Comparison of ENCODE assay signal across 24 mouse cellular contexts in the genomic region with DNA sequence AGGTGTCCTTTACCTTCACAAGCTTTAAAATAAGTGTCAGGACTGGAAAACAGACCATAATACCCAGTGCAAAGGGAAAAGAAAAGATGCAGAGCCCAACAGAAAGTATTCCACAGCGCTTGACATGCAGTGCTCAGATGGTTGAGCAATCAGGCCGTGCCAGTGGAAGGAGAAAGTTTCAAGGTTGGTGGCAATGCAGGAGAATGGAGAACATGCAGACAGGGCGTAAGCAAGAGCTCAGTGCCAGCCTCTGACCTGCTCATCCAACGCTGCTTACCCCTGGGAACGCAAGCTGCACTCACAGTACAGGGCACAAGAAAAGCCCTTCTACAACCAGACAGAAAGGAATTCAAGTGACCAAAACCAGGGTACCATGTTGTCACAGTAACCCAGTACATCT. TPM values are rescaled to one million over a fixed set of nuclear protein-coding genes. Genes with fewer than 3 reads are reported as not detected.
DNase-seq lines count a peak whose midpoint lies in the region; ATAC-seq and TF ChIP-seq lines count a peak whose summit lies in the region.
"Had no signal": no experiment of that assay in that cellular context is flagged by ENCODE, and none has a peak within 500 bp of the region (broad histone marks: within the 10 kb centered on the region; RNA-seq: fewer than 3 reads in every experiment).

No protein-coding gene starts in this region.

- no peaks in the 10 kb centered on the region for H3K9me3 ChIP-seq in liver, embryonic 13.5 days (replicated peaks)
- H3K9me3 ChIP-seq in liver, postnatal 0 days (ENCODE audit: low read length), result no peaks in the 10 kb centered on the region
- H3K9me3 ChIP-seq: embryonic facial prominence, embryonic 10.5 days; embryonic facial prominence, embryonic 13.5 days; forebrain, embryonic 12.5 days; forebrain, embryonic 15.5 days; heart, embryonic 12.5 days; heart, embryonic 15.5 days; hindbrain, embryonic 15.5 days had no signal

- 42% methylated on average over 5 of the region's 5 CpGs for WGBS in cerebellum, adult 2 months
- WGBS in liver, embryonic 13.5 days (ENCODE audit: insufficient replicate concordance), result 92% methylated on average over 5 of the region's 5 CpGs
- WGBS in liver, postnatal 0 days (ENCODE audit: insufficient replicate concordance), result 95% methylated on average over 5 of the region's 5 CpGs

- ATAC-seq in liver, embryonic 13.5 days (ENCODE audit: low read depth), result no peak
- ATAC-seq in liver, postnatal 0 days, result no peak
- ATAC-seq: activated CD4-positive, CD25-positive, alpha-beta regulatory T cell, adult 4 months; forebrain, embryonic 15.5 days; intestine, postnatal 0 days had no signal

- no peaks in the 10 kb centered on the region for H3K27me3 ChIP-seq in cerebellum, adult 2 months (ENCODE audit: control insufficient read depth, insufficient read depth, low read length)
- H3K27me3 ChIP-seq in liver, embryonic 13.5 days, result no peaks in the 10 kb centered on the region
- no peaks in the 10 kb centered on the region for H3K27me3 ChIP-seq in liver, postnatal 0 days (ENCODE audit: insufficient read depth, low read length)
- H3K27me3 ChIP-seq: embryonic facial prominence, embryonic 13.5 days; forebrain, embryonic 12.5 days; forebrain, embryonic 15.5 days; heart, embryonic 12.5 days; heart, embryonic 15.5 days; hindbrain, embryonic 15.5 days had no signal

- no peak overlapping the region for H3K4me3 ChIP-seq in cerebellum, adult 2 months (replicated peaks; ENCODE audit: insufficient read depth, low read depth, low read length)
- no peak overlapping the region for H3K4me3 ChIP-seq in liver, embryonic 13.5 days (replicated peaks)
- no peak overlapping the region for H3K4me3 ChIP-seq in liver, postnatal 0 days (ENCODE audit: low read depth, low read length)
- H3K4me3 ChIP-seq: embryonic facial prominence, embryonic 10.5 days; embryonic facial prominence, embryonic 13.5 days; erythroblast, embryonic 14.5 days; forebrain, embryonic 12.5 days; forebrain, embryonic 15.5 days; heart, embryonic 12.5 days; heart, embryonic 15.5 days; hindbrain, embryonic 15.5 days had no signal

- peak overlapping the region; percentile 83 for H3K27ac ChIP-seq in cerebellum, adult 2 months (ENCODE audit: insufficient read depth, low read length)
- H3K27ac ChIP-seq in liver, embryonic 13.5 days, result 0 out of 2 replicates have a peak overlapping the region, but pooled peaks have one; percentile 14
- H3K27ac ChIP-seq in liver, postnatal 0 days (ENCODE audit: low read depth), result no peak overlapping the region
- H3K27ac ChIP-seq: embryonic facial prominence, embryonic 10.5 days; embryonic facial prominence, embryonic 13.5 days; forebrain, embryonic 12.5 days; forebrain, embryonic 15.5 days; heart, embryonic 15.5 days; hindbrain, embryonic 15.5 days had no signal

- no peak for TF ChIP-seq EP300 in liver, postnatal 0 days (IDR thresholded peaks at IDR 0.05; ENCODE audit: low read depth)

- H3K4me1 ChIP-seq in cerebellum, adult 2 months (ENCODE audit: control insufficient read depth, insufficient read depth, low read length), result peaks cover 26% of the 10 kb centered on the region
- H3K4me1 ChIP-seq in liver, embryonic 13.5 days (replicated peaks), result peaks cover 26% of the 10 kb centered on the region
- H3K4me1 ChIP-seq in liver, postnatal 0 days (ENCODE audit: insufficient read depth), result no peaks in the 10 kb centered on the region
- H3K4me1 ChIP-seq: embryonic facial prominence, embryonic 10.5 days; embryonic facial prominence, embryonic 13.5 days; forebrain, embryonic 12.5 days; forebrain, embryonic 15.5 days; heart, embryonic 12.5 days; heart, embryonic 15.5 days; hindbrain, embryonic 15.5 days had no signal

- TF ChIP-seq CTCF in cerebellum, adult 2 months (IDR thresholded peaks at IDR 0.05; ENCODE audit: borderline replicate concordance, insufficient read depth, low read depth, low read length), result no peak
- no peak for TF ChIP-seq CTCF in liver, postnatal 0 days (IDR thresholded peaks at IDR 0.05; ENCODE audit: low read depth)

- no peak for TF ChIP-seq POLR2A in cerebellum, adult 2 months (IDR thresholded peaks at IDR 0.05; ENCODE audit: borderline replicate concordance, insufficient read depth, low read length)

- H3K36me3 ChIP-seq in liver, embryonic 13.5 days, result peaks cover 100% of the 10 kb centered on the region
- H3K36me3 ChIP-seq in liver, postnatal 0 days (replicated peaks; ENCODE audit: insufficient read depth, low read length), result peaks cover 88% of the 10 kb centered on the region

- DNase-seq in adrenal gland, adult (ENCODE audit: inconsistent age in 2 of 2, low spot score in 1 of 2), result peak; percentile 39 to 72
- DNase-seq in adrenal gland, adult 18-20 months (ENCODE audit: low spot score in 2 of 2), result no peak
- DNase-seq in cerebellum, adult 2 months, result no peak
- DNase-seq in cerebellum, postnatal 36 days, result no peak
- DNase-seq in liver, embryonic 13.5 days, result no peak
- no peak for DNase-seq in liver, postnatal 0 days
- no peak for DNase-seq in heart, postnatal 4 days
- DNase-seq: cerebellum, adult 18-20 months; embryo, embryonic 11 days; gastrocnemius, postnatal 25 days; heart, adult 18-20 months; heart, postnatal 10 days; heart, postnatal 36 days; kidney, adult 2 months had no signal

- H3K9ac ChIP-seq in liver, embryonic 13.5 days, result peak overlapping the region; percentile 34; the same call in 1 of the 2 replicates
- no peak overlapping the region for H3K9ac ChIP-seq in liver, postnatal 0 days (replicated peaks)
- H3K9ac ChIP-seq: embryonic facial prominence, embryonic 13.5 days; forebrain, embryonic 12.5 days; forebrain, embryonic 15.5 days; heart, embryonic 12.5 days; heart, embryonic 15.5 days; hindbrain, embryonic 15.5 days had no signal

- H3K4me2 ChIP-seq in liver, embryonic 13.5 days, result no peak overlapping the region
- no peak overlapping the region for H3K4me2 ChIP-seq in liver, postnatal 0 days (ENCODE audit: low read depth, low read length)
- H3K4me2 ChIP-seq: embryonic facial prominence, embryonic 13.5 days; forebrain, embryonic 12.5 days; forebrain, embryonic 15.5 days; heart, embryonic 12.5 days; heart, embryonic 15.5 days; hindbrain, embryonic 15.5 days had no signal

RNA-seq across cellular contexts. Expression of gene Camsap1, which starts 18.1 kb away (rescaled TPM):
- total RNA-seq in adrenal gland, adult 18-20 months (2021), result 10 to 100 TPM; 35.3 to 37.5 TPM
- polyA plus RNA-seq in cerebellum, adult 2 months (2012; rRNA removed), result 35.7 and 39.7 TPM in 2 replicates
- polyA plus RNA-seq in liver, embryonic 13.5 days (2015; fragmentation: Nextera tagmentation; extraction: Ambion mirVana), result 4.1 and 5.4 TPM in 2 replicates
- 3.1 and 3.3 TPM in 2 replicates for polyA plus RNA-seq in liver, postnatal 0 days (2015; fragmentation: Nextera tagmentation; extraction: Ambion mirVana)
- 10 to 100 TPM; 30.1 to 33.3 TPM for total RNA-seq in heart, postnatal 4 days (2021)

RNA-seq across cellular contexts. Expression of gene Ubac1, which starts 20.4 kb away (rescaled TPM):
- 10 to 100 TPM; 30.4 to 44.8 TPM for total RNA-seq in adrenal gland, adult 18-20 months (2021)
- 92.2 and 101 TPM in 2 replicates for polyA plus RNA-seq in cerebellum, adult 2 months (2012; rRNA removed)
- 488 and 502 TPM in 2 replicates for polyA plus RNA-seq in liver, embryonic 13.5 days (2015; fragmentation: Nextera tagmentation; extraction: Ambion mirVana)
- 175 and 183 TPM in 2 replicates for polyA plus RNA-seq in liver, postnatal 0 days (2015; fragmentation: Nextera tagmentation; extraction: Ambion mirVana)
- total RNA-seq in heart, postnatal 4 days (2021), result 10 to 100 TPM; 60.3 to 62.4 TPM

Comparison
In these comparisons a context has a peak if more than half of its experiments do, and no peak if none do; other contexts are left out.
1. DNase-seq: peak in adrenal gland, adult (2 of 2); none in adrenal gland, adult 18-20 months (0 of 2), cerebellum, adult 2 months (0 of 2), cerebellum, postnatal 36 days (0 of 2), liver, embryonic 13.5 days (single experiment), liver, postnatal 0 days (single experiment) and heart, postnatal 4 days (single experiment).